Mouse (Mus musculus): ENCODE data around the gene Kctd19.

The Kctd19 gene

GRCm38 (mm10) chr8:105355179-105356024 lies 57.9 kb downstream of the Kctd19 start:
- DNase-seq = peak; percentile 65

DNA sequence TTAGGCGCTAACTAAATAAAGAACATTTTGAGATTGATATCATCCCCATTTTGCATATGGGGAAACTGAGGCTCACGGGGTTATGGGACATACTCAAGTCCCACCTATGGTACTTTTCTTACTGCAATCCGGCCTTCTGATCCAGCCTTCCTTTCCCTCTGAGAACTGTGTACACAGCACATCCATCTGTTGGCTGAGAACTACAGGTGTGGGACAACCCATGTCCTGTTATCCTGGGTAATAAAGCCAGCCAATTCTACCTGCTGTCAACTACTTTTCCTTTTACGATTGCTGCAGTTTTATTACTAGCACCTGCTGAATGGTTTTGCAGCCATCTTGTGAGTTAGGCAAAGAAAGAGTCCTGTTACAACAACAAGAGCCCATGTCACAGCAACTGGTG lies 58.8 kb downstream of the Kctd19 start:
- no peak for DNase-seq

DNA sequence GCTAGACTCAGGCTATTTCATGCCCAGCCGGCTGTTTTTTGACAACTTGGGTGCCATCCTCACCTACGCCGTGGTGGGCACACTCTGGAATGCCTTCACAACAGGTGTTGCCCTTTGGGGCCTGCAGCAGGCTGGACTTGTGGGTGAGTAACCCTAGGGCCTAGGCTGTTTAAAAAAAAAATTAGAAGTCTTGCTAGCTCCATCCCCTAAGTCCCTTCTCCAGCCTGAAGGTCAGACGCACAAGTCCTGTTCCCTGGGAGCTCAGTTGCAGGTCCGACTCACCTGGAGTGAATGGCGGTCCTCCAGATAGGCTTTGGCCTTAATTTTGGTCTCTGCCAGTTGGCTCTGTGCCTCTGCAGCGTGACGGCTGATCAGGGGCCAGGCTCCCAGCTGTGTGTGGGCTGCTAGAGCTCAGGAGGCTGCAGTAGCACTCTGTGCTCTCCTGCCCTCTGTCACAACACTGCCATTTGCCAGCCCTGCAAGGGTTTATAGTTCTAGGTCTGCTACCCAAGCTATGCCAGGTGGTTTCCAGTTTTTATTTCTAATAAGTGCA lies 59.6 kb downstream of the Kctd19 start:
- no peak for DNase-seq

GRCm38 (mm10) chr8:105350186-105350585 lies 63.1 kb downstream of the Kctd19 start:
- no peak for DNase-seq

DNA sequence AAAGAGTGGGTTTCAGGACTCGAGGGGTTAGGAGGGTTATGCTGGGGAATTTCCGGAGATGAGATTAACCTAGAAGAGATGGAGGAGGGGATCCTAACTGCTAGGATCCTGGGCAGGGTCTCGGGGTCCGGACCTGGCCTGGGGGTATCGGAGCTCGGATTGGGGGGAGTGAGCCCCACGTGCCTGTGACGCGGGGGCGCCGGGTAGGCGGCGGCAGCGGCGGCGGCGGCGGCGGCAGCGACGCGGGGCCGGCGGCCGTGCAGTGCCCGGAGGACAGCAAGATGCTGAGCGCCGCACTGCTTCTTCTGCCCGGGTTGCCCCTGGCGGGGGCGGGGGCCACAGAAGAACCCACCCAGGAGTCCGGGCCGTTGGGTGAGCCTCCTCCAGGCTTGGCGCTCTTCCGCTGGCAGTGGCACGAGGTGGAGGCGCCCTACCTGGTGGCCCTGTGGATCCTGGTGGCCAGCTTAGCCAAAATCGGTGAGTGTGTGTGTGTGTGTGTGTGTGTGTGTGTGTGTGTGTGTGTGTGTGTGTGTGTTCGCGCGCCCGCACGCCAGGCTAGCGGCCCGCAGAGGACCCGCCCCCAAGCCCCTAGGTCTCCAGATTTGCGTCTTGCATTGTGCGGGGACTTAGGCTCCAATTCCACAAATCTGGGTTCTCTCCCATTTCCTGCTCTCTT lies 64.1 kb downstream of the Kctd19 start:
- peak; percentile 35 for DNase-seq

GRCm38 (mm10) chr8:105348450-105349095 lies 64.7 kb downstream of the Kctd19 start, which contains the start of gene Slc9a5:
Gene Slc9a5, plus strand, starts transcription at chr8:105348843.
- DNase-seq = peak; percentile 67

DNA sequence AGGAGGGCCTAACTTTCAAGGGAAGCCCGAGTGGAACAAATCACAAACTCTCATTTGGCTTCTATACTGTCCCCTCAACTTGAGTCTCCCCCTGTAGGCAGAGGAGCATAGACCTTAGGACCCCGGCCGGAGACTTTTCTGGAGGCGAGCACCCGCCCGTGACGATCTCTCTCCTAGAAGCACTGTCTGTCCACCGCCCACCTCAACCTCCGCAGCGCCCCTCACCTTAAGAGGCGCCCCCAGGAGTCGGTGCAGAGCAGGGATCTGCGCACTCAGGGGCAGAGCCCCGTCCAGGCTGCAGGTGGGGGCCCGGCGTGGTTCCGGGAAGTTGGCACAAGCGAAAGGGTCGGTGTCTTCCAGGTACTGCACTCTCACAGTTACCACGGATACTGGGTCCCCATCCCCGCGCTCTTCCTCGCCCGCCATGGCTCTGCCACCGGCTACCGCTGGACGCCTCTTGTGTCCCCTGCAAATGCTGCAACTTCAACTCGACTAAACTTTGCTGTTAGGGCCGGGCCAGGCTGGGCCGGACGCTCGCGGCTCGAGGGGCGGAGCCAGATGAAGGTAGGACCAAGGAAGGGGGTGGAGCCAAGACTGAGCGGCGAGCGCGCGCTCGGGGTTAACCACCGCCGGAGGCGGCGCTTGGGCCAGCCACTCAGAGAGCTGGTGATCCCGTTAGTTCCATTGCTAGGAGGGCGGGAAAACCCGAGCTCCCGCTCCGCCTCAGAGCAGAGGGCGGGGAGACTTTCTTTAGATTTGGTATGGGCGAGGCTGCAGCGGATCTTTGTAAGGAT lies 65.7 kb downstream of the Kctd19 start, which contains the start of gene Fhod1:
Gene Fhod1 (minus strand): TSS at position 526 of the 794 bp plus-strand sequence.
- DNase-seq = peak; percentile 99

- peak; percentile 88 for DNase-seq
Observed at GRCm38 (mm10) chr8:105346611-105347427, 66.5 kb downstream of the Kctd19 start.

GRCm38 (mm10) chr8:105345061-105345975 lies 68.0 kb downstream of the Kctd19 start:
- DNase-seq = peak; percentile 54

GRCm38 (mm10) chr8:105343791-105344574 lies 69.3 kb downstream of the Kctd19 start:
- DNase-seq = no peak

DNA sequence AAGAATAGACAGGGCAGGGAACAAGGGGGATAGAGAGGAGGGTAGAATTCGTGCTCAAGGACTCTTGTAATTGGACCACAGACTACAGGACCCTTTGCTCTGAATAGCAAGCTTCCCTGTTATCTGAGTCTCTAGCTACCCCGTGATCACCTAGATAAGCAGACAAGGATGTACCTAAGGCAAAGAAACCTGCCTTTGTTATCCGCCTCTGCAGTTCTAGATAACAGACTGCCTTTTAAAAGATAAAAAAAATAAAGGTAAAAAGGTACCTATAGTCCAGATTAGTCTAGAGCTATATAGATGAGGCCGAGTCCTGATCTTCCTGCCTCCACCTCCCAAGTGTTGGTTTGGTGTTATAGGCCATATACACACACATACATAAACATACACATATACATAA lies 70.5 kb downstream of the Kctd19 start:
- no peak for DNase-seq

DNA sequence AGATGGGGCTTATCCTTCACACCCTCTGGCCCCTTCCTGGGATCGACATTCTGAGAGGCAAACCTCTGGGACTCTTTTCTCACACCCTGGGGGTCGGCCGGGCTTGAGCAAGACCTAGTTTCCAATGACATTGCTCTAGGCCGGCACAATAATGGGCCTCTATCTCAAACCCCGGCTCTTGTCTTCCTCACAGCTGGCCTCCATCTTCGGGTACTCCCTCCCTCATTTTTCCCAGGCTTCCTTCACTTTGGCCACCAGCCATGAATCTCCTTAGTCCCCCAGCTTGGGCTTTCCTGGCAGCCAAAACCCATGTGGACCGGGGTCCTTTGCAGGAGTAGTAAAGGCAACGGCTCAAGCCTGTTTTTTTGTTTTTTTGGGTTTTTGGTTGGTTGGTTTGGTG lies 71.9 kb downstream of the Kctd19 start:
- peak; percentile 46 for DNase-seq

GRCm38 (mm10) chr8:105339886-105340635 lies 73.2 kb downstream of the Kctd19 start:
- no peak for DNase-seq

GRCm38 (mm10) chr8:105338992-105339391 lies 74.3 kb downstream of the Kctd19 start:
- DNase-seq = no peak

DNA sequence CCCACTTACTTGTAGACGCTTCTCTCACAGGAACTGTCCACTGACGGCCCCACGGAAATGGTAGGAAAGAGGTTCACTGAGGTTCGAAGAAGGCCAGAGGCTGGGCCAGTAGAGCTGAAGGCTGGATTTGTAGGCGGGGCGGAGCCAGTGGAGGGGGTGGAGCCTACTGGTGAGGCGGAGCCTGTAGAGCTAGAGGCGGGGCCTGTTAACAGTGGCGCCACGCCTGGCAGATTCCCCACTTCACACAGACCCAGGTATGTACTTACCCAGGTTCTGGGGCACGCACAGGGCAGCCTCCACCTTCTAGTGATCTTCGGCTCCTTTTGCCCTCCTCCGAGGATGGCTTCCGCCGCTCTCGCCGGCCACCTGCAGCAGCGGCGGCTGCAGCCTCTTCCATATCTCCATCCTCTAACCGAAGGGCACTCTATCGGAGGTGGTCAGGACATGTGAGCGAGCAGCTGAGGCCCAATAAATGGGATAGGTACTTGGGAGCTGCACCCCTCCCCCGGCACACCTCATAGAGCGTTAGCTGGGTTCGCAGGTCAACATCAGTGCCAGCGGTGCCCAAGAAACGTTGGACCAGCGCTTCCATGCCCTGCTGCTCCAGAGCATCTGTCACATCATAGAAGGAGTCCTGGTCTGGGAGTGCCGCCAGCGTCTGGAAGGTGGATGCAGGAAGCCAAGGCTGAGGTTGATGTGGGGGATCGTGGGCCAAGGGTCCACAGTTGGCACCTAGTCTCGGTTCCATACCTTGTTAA lies 76.8 kb downstream of the Kctd19 start:
- no peak for DNase-seq

Data from kidney, postnatal 14 days (tissue).